Mouse (Mus musculus) gastrocnemius, adult 2 months (tissue): ENCODE data around the gene Siva1. TPM values are rescaled to one million over a fixed set of nuclear protein-coding genes. Genes with fewer than 3 reads are reported as not detected.
A peak's percentile ranks its signal among the peaks of the same experiment; 100 is the strongest.

Experiments
- DNase-seq: peaks from one replicate; pipeline ENCODE4 v3.0.0; 2022
- H3K27ac ChIP-seq: fragments of 200-600 bp; 2 replicates; pipeline ENCODE4 v1.8.1; 2022; ENCODE audit warnings: mild to moderate bottlenecking
- H3K4me3 ChIP-seq: fragments of 200-600 bp; 2 replicates; pipeline ENCODE4 v1.8.1; 2022; ENCODE audit warnings: mild to moderate bottlenecking, moderate library complexity
- CTCF ChIP-seq: fragments of 200-600 bp; IDR thresholded peaks from 2 replicates; pipeline ENCODE4 v1.8.1; 2022; ENCODE audit warnings: antibody characterized with exemption, mild to moderate bottlenecking, moderate library complexity
- intact Hi-C: fragments of 180-260 bp; cut with DNase I; formaldehyde crosslinking; loops from one replicate; pipeline ENCODE4 v1.15.1; 2025
- total RNA-seq, 2 experiments: library from RNA; stranded (reverse); gene quantifications; 2 replicates each; pipeline ENCODE4 v1.2.3; 2021

The Siva1 gene
- total RNA-seq, 2 experiments from 2014 or later, result 18.6 to 25.3 TPM

DNA sequence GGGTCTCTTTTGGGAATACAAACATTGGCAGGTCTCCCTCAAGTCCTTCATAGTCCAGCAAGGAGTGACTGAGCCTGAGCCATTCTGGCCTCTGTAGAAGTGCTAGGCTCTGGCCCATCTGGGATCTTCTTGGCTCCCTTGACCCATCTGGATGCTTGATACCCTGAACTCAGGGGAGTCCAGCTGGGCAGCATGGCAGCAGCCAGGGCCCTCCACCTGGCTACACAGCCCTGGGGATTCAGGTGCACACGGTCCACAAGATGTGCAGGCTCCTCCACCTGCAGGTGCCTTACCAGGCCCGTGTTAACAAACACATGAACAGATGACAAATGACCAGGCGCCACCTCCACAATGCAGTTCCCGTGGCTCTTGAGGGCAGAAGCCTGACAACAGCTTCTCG is 20.2 kb downstream of the Siva1 start:
- intact Hi-C loops, result no loop called here
- DNase-seq, result no peak
- TF ChIP-seq CTCF, result no peak
- Histone ChIP-seq H3K4me3 (no peak overlapping the region), H3K27ac (peak overlapping the region; percentile 64; the same call in 1 of the 2 replicates)

GRCm38 (mm10) chr12:112665445-112665844 is 21.0 kb downstream of the Siva1 start:
- intact Hi-C loops, result no loop called here
- no peak for TF ChIP-seq CTCF
- peak; percentile 79 for DNase-seq
- H3K4me3 ChIP-seq, result peak overlapping the region; percentile 37
- H3K27ac ChIP-seq, result peak overlapping the region; percentile 64

GRCm38 (mm10) chr12:112665881-112666544 is 21.5 kb downstream of the Siva1 start:
- Histone ChIP-seq H3K4me3 (peak overlapping the region; percentile 37), H3K27ac (peak overlapping the region; percentile 64; the same call in 1 of the 2 replicates)
- DNase-seq, result no peak
- TF ChIP-seq CTCF, result no peak
- intact Hi-C loops, result no loop called here

DNA sequence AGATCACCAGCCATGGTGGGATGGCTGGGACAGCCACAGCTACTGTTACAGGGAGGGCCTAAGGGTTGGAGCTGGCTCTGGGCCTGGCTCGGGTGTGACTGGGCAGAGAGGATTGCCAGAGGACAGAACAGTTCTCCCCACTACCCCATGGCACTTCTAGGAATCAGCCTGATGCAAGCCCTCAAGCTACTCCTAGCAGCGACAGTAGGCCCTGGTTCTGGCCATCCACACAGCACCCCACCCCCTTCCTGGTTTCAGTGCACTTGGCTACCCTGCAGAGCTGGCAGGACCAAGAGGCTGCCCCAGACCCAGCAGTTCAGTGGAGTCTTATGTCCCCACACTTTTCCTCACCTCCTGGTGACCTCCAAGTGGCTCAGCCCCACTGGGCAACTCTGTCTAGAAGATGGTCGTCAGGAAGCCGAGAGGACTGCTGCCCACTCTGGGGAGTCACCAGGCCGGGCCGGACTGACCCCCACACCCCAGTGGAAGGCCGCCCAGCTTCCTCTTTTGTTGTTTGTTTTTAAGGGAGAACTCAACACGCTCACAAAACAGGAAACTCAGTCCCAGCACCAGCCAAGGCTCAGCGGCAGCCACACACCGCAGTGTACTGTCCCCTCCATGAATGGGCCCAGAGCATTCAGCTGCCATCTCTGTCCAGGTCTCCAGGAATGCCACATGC is 23.3 kb downstream of the Siva1 start:
- intact Hi-C loops, result no loop called here
- Histone ChIP-seq H3K4me3 (peak overlapping the region; percentile 24), H3K27ac (peak overlapping the region; percentile 72)
- peak; percentile 84 for DNase-seq
- no peak for TF ChIP-seq CTCF

DNA sequence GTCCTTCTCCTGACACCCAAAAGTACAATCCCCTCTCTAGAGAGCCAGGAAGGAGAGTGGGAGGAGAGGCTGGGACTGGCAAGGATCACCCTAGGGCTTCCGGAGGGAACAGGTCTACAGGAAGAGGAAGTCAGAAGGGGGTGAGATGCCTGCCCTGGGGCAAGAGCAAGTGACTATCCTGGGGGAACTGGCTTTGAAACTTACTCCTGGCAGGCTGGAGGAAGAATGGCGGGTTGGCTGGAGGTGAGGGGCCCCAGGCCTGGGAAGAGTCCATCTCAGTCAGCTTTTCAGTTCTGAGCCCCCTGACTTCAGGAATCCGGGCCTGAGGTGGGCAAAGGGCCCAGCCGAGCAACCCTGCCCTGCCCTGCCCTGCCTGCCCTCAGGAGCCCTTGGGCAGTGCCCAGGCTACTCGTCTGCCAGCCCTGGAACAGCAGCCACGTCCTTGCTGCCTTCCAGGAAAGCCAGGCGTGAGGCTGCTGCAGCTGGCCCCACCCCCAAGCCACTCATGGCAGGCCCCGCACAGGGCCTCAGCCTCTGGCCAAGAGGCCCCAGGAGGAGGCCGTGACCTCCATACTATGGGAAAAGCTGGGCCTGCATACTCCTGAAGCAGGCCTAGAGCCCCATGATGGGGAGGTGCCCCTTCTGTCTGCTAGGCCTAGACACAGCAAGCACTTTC is 26.4 kb downstream of the Siva1 start:
- Histone ChIP-seq H3K4me3 (peak overlapping the region; percentile 39), H3K27ac (peak overlapping the region; percentile 68)
- no peak for TF ChIP-seq CTCF
- peak; percentile 92 for DNase-seq
- intact Hi-C loops, result no loop called here

DNA sequence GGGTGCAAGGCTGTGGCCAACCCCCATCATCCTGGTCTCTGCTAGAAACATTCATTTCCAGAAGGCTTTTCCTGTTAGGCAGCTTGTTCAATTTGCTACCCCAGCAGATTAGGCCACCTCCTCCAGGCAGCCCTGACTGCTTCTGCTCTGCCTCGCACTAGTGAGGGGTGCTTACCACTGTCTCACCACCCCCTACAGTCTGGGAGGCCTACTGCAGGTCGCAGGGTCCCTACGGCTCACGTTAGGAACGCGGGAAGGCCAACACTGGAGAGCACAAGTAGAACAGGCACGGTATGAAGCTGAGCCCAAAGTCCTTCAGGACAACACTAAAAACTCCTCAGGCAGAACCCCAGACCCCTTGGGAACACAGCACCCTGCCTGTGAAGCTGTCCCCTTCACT is 27.4 kb downstream of the Siva1 start:
- peak overlapping the region; percentile 1; the same call in 1 of the 2 replicates for H3K4me3 ChIP-seq
- intact Hi-C loops, result no loop called here
- peak overlapping the region; percentile 9; the same call in 1 of the 2 replicates for H3K27ac ChIP-seq
- TF ChIP-seq CTCF, result no peak
- DNase-seq, result no peak

DNA sequence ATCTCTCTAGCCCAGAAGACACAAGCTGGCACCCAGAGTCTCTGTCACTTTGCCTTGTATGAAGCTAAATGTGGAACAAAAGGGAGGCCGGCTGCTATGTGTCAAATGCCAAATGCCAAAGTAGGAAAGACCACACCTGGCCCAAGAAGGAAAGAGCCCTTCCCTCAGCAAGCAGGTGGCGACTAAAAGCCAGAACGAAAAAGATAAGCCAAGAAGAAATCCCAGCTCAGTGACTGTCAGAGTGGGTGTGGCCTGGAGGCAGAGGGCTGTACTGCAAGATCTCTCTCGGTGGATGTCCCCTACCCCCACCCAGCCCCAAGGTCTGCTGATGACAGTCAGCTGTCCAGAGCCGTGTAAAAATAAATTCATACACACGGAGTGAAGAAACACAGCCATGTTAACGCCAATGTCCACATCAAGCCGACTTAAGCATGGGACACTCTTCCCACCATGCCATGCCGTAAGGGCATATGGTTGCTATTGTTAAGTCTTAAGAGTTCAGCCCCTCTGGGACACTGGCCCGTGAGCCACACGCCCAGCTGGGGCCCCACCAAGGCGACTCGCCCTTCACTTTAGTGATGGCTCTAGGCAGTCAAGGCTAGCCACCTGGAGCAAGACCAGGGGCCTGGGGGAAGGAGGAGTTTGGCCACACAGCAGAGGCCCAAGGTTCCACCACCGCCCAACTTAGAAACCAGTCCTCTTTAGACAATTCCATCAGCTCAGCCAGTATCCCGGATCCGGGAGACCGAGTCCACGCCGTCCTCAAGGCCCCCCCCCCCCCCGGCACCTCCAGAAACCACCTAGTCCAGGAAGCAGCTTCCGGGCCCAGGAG is 28.5 kb downstream of the Siva1 start:
- intact Hi-C loops, result no loop called here
- peak; percentile 61 for DNase-seq
- peak overlapping the region; percentile 95 for H3K4me3 ChIP-seq
- 0 out of 2 replicates have a peak, but pooled peaks have one; percentile 18 for TF ChIP-seq CTCF
- H3K27ac ChIP-seq, result peak overlapping the region; percentile 92

DNA sequence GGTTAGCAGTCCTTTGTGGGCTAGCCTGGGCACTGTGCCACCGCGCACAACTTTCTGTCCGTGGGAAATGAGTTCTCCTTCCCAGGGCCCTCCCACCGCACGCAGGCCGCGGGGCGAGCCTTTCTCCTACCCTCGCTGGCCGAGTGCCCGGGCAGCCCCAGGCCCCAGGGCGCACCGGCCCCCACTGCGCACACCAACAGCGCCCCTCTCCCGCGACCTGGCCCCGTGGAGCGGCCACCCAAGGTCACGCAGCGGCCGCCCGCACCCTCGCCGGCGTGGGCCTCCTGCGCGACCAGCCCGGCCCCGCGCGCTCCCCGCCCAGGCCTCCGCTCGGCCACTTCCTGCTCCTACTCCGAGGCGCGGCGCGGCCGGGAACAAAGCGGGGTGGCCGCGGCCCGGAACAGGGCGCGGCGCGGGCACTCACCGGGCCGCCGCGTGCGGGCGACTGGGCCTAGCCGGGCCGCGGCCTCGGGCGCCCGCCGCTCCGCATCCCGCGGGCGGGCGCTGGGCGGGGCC is 29.2 kb downstream of the Siva1 start:
- no peak for TF ChIP-seq CTCF
- intact Hi-C loops, result loop anchor here (2.0 kb wide), 1 partner anchor 19 kb away; no protein-coding TSS in a partner anchor
- H3K4me3 ChIP-seq, result peak overlapping the region; percentile 95
- H3K27ac ChIP-seq, result peak overlapping the region; percentile 92
- DNase-seq, result peak; percentile 70

- intact Hi-C loops, result loop anchor here (2.0 kb wide), 1 partner anchor 18 kb away; no protein-coding TSS in a partner anchor
- peak; percentile 80 for DNase-seq
- Histone ChIP-seq H3K27ac (peak within 1 kb of the TSS; percentile 92), H3K4me3 (peak within 1 kb of the TSS; percentile 95)
- TF ChIP-seq CTCF, result no peak
Observed at GRCm38 (mm10) chr12:112674132-112675011, 29.9 kb downstream of the Siva1 start, which contains the start of gene Akt1. Akt1 (minus strand) TSS chr12:112674884.

- DNase-seq, result peak; percentile 84
- peak; percentile 70 for TF ChIP-seq CTCF
- intact Hi-C loops, result loop anchor here (2.0 kb wide), 1 partner anchor 17 kb away; no protein-coding TSS in a partner anchor
Observed at GRCm38 (mm10) chr12:112675245-112676035, 31.0 kb downstream of the Siva1 start.

More at GRCm38 (mm10) chr12:112675245-112676035, 31.0 kb downstream of the Siva1 start:
- Histone ChIP-seq H3K4me3 (peak overlapping the region; percentile 95), H3K27ac (peak overlapping the region; percentile 89)
